Mouse (Mus musculus) kidney, embryonic 16.5 days (tissue): ENCODE data around the gene Atm. TPM values are rescaled to one million over a fixed set of nuclear protein-coding genes. Genes with fewer than 3 reads are reported as not detected.

Source experiments
- ATAC-seq: fragments of 200-750 bp; cut with Nextera tagmentation; 2 replicates; pipeline ENCODE4 v1.8.0; 2017; ENCODE audit warnings: moderate TSS enrichment; ENCODE audit not compliant: low FRiP score, low TSS enrichment
- H3K27ac ChIP-seq: fragments of 300-500 bp; sonication (generic); 2 replicates; pipeline ENCODE4 v1.5.1; 2014; ENCODE audit warnings: low read length
- H3K27me3 ChIP-seq: fragments of 300-500 bp; sonication (generic); 2 replicates; pipeline ENCODE4 v1.6.1; 2014; ENCODE audit warnings: low read length, control low read depth, mixed read lengths; ENCODE audit not compliant: insufficient read depth
- H3K36me3 ChIP-seq: fragments of 300-500 bp; sonication (generic); 2 replicates; pipeline ENCODE4 v1.6.1; 2014; ENCODE audit warnings: low read length, control low read depth, mixed read lengths; ENCODE audit not compliant: insufficient read depth
- H3K4me1 ChIP-seq: fragments of 300-500 bp; sonication (generic); 2 replicates; pipeline ENCODE4 v1.6.1; 2014; ENCODE audit warnings: low read length, control low read depth, mixed read lengths; ENCODE audit not compliant: insufficient read depth
- H3K4me2 ChIP-seq: fragments of 300-500 bp; sonication (generic); replicated peaks from 2 replicates; pipeline ENCODE4 v1.6.1; 2014; ENCODE audit warnings: low read depth, low read length
- H3K4me3 ChIP-seq: fragments of 300-500 bp; sonication (generic); 2 replicates; pipeline ENCODE4 v1.5.1; 2014; ENCODE audit warnings: mild to moderate bottlenecking, low read length
- H3K9ac ChIP-seq: fragments of 300-500 bp; sonication (generic); replicated peaks from 2 replicates; pipeline ENCODE4 v1.6.1; 2014; ENCODE audit warnings: low read length
- H3K9me3 ChIP-seq: fragments of 300-500 bp; sonication (generic); 2 replicates; pipeline ENCODE4 v1.6.1; 2016; ENCODE audit warnings: low read length, control low read depth
- WGBS: fragments of 180-500 bp; shearing (Covaris S2); extraction: QIAGEN DNeasy Blood & Tissue Kit; methylation state at CpG from one replicate; pipeline ENCODE4 v1.1.7; 2014; 5-methylcytosine and 5-hydroxymethylcytosine counted together
- polyA plus RNA-seq: library from polyadenylated mRNA; unstranded; fragments of >200 nt; fragmentation: Nextera tagmentation; extraction: Ambion mirVana; gene quantifications from 2 replicates; pipeline ENCODE4 v1.2.1, GENCODE M21; 2015

Gene Atm
- polyA plus RNA-seq, 1 experiment from 2014 or later = 13.1 TPM

- H3K9me3 ChIP-seq = no peaks in the 10 kb centered on the region
- no peak overlapping the region for H3K4me2 ChIP-seq
- H3K36me3 ChIP-seq = no peaks in the 10 kb centered on the region
- no peak for ATAC-seq
- H3K9ac ChIP-seq = no peak overlapping the region
- H3K4me1 ChIP-seq = peaks cover 5% of the 10 kb centered on the region; the same call in 1 of the 2 replicates
- no peak overlapping the region for H3K27ac ChIP-seq
- no peak overlapping the region for H3K4me3 ChIP-seq
- H3K27me3 ChIP-seq = no peaks in the 10 kb centered on the region
These were observed 22.4 kb downstream of the Atm start for GRCm38 (mm10) chr9:53514091-53514490.

- peaks cover 4% of the 10 kb centered on the region; the same call in 1 of the 2 replicates for H3K36me3 ChIP-seq
These were observed 28.5 kb downstream of the Atm start for GRCm38 (mm10) chr9:53508053-53508452.

GRCm38 (mm10) chr9:53485886-53486285 lies 50.7 kb downstream of the Atm start:
- Histone ChIP-seq H3K4me2 (no peak overlapping the region), H3K9me3 (no peaks in the 10 kb centered on the region), H3K9ac (no peak overlapping the region), H3K27me3 (no peaks in the 10 kb centered on the region), H3K4me3 (no peak overlapping the region), H3K27ac (no peak overlapping the region), H3K4me1 (no peaks in the 10 kb centered on the region), H3K36me3 (peaks cover 26% of the 10 kb centered on the region)
- ATAC-seq = no peak

More at GRCm38 (mm10) chr9:53508053-53508452, 28.5 kb downstream of the Atm start:
- no peak overlapping the region for H3K27ac ChIP-seq
- WGBS = 93% methylated on average over 7 of the region's 7 CpGs
- no peaks in the 10 kb centered on the region for H3K27me3 ChIP-seq
- no peak overlapping the region for H3K4me3 ChIP-seq
- H3K4me1 ChIP-seq = no peaks in the 10 kb centered on the region
- no peaks in the 10 kb centered on the region for H3K9me3 ChIP-seq
- no peak overlapping the region for H3K4me2 ChIP-seq
- no peak overlapping the region for H3K9ac ChIP-seq
- no peak for ATAC-seq

- ATAC-seq = no peak
- no peak overlapping the region for H3K27ac ChIP-seq
These were observed 63.6 kb downstream of the Atm start for GRCm38 (mm10) chr9:53472806-53473518.

GRCm38 (mm10) chr9:53452038-53452437 lies 84.5 kb downstream of the Atm start:
- Histone ChIP-seq H3K4me2 (no peak overlapping the region), H3K4me3 (no peak overlapping the region), H3K9ac (no peak overlapping the region), H3K36me3 (peaks cover 22% of the 10 kb centered on the region), H3K27ac (no peak overlapping the region), H3K27me3 (no peaks in the 10 kb centered on the region), H3K4me1 (no peaks in the 10 kb centered on the region), H3K9me3 (no peaks in the 10 kb centered on the region)
- 97% methylated on average over 2 of the region's 2 CpGs for WGBS
- no peak for ATAC-seq

More at GRCm38 (mm10) chr9:53472806-53473518, 63.6 kb downstream of the Atm start:
- H3K27me3 ChIP-seq = no peaks in the 10 kb centered on the region
- no peak overlapping the region for H3K4me2 ChIP-seq
- peaks cover 7% of the 10 kb centered on the region; the same call in 1 of the 2 replicates for H3K36me3 ChIP-seq
- no peak overlapping the region for H3K9ac ChIP-seq
- no peaks in the 10 kb centered on the region for H3K4me1 ChIP-seq
- H3K9me3 ChIP-seq = no peaks in the 10 kb centered on the region
- 86% methylated on average over 9 of the region's 9 CpGs for whole genome bisulfite sequencing
- no peak overlapping the region for H3K4me3 ChIP-seq

- Histone ChIP-seq H3K9me3 (no peaks in the 10 kb centered on the region), H3K9ac (no peak overlapping the region), H3K4me3 (no peak overlapping the region), H3K4me1 (no peaks in the 10 kb centered on the region), H3K4me2 (no peak overlapping the region), H3K27ac (no peak overlapping the region), H3K36me3 (peaks cover 27% of the 10 kb centered on the region), H3K27me3 (no peaks in the 10 kb centered on the region)
- 94% methylated on average over 1 of the region's 1 CpGs for WGBS
- no peak for ATAC-seq
These were observed 85.9 kb downstream of the Atm start for GRCm38 (mm10) chr9:53450609-53451008.

- no peak for ATAC-seq
- H3K9me3 ChIP-seq = no peaks in the 10 kb centered on the region
- no peak overlapping the region for H3K9ac ChIP-seq
- no peak overlapping the region for H3K4me3 ChIP-seq
- WGBS = 89% methylated on average over 14 of the region's 14 CpGs
- no peaks in the 10 kb centered on the region for H3K27me3 ChIP-seq
- H3K36me3 ChIP-seq = peaks cover 12% of the 10 kb centered on the region; the same call in 1 of the 2 replicates
- no peaks in the 10 kb centered on the region for H3K4me1 ChIP-seq
- no peak overlapping the region for H3K27ac ChIP-seq
- H3K4me2 ChIP-seq = no peak overlapping the region
These were observed 100.5 kb downstream of the Atm start for GRCm38 (mm10) chr9:53435830-53436570.

GRCm38 (mm10) chr9:53427638-53428037 lies 108.9 kb downstream of the Atm start:
- Histone ChIP-seq H3K27me3 (no peaks in the 10 kb centered on the region), H3K9ac (no peak overlapping the region), H3K36me3 (no peaks in the 10 kb centered on the region), H3K27ac (no peak overlapping the region), H3K4me2 (no peak overlapping the region), H3K9me3 (no peaks in the 10 kb centered on the region), H3K4me1 (no peaks in the 10 kb centered on the region), H3K4me3 (no peak overlapping the region)
- WGBS = 43% methylated on average over 3 of the region's 3 CpGs
- ATAC-seq = no peak

GRCm38 (mm10) chr9:53426726-53427125 lies 109.8 kb downstream of the Atm start:
- Histone ChIP-seq H3K4me2 (no peak overlapping the region), H3K36me3 (no peaks in the 10 kb centered on the region), H3K4me1 (no peaks in the 10 kb centered on the region), H3K9ac (no peak overlapping the region), H3K27ac (no peak overlapping the region), H3K27me3 (no peaks in the 10 kb centered on the region), H3K9me3 (no peaks in the 10 kb centered on the region), H3K4me3 (no peak overlapping the region)
- ATAC-seq = no peak
- WGBS = 88% methylated on average over 3 of the region's 3 CpGs
